Mouse (Mus musculus) urinary bladder, adult 2 months (tissue): ENCODE measurements around the gene Hsbp1. TPM values are rescaled to one million over a fixed set of nuclear protein-coding genes. Genes with fewer than 3 reads are reported as not detected.
"Not testable (repeated sequence)": the region's sequence is repeated elsewhere in the genome, so short reads cannot be mapped to it uniquely, and the experiment has no call there.

Experiments used
- DNase-seq: peaks from one replicate; pipeline ENCODE4 v3.0.0; 2022; ENCODE audit warnings: low spot score
- polyA plus RNA-seq: library from polyadenylated mRNA; depleted of rRNA; stranded (reverse); fragments of >200 nt; gene quantifications from 2 replicates; pipeline ENCODE4 v1.2.3, GENCODE M21; 2012; rRNA removed

Hsbp1 gene
- 215 and 252 TPM in 2 replicates for polyA plus RNA-seq

GRCm38 (mm10) chr8:119344190-119344856 lies at the start of gene Hsbp1:
Hsbp1 (plus strand) TSS chr8:119344488.
- DNase-seq = peak; percentile 86

- no peak for DNase-seq
Measured at GRCm38 (mm10) chr8:119295477-119295876, 48.8 kb upstream of the Hsbp1 start.

- peak; percentile 27 for DNase-seq
Measured at GRCm38 (mm10) chr8:119297752-119298151, 46.5 kb upstream of the Hsbp1 start.

GRCm38 (mm10) chr8:119300335-119300734 lies 44.0 kb upstream of the Hsbp1 start:
- DNase-seq = no peak

GRCm38 (mm10) chr8:119304196-119304595 lies 40.1 kb upstream of the Hsbp1 start:
- no peak for DNase-seq

- DNase-seq = no peak
Measured at GRCm38 (mm10) chr8:119311412-119311811, 32.9 kb upstream of the Hsbp1 start.

GRCm38 (mm10) chr8:119323215-119323614 lies 21.1 kb upstream of the Hsbp1 start:
- DNase-seq = no peak

- no peak for DNase-seq
Measured at GRCm38 (mm10) chr8:119339546-119339945, 4.7 kb upstream of the Hsbp1 start.

- DNase-seq = no peak
Measured at GRCm38 (mm10) chr8:119343606-119344005, 682 bp upstream of the Hsbp1 start.

- no peak for DNase-seq
Measured at GRCm38 (mm10) chr8:119345029-119345682, 868 bp downstream of the Hsbp1 start.

GRCm38 (mm10) chr8:119345683-119346075 lies 1.4 kb downstream of the Hsbp1 start:
- DNase-seq = no peak

GRCm38 (mm10) chr8:119351647-119352046 lies 7.4 kb downstream of the Hsbp1 start:
- no peak for DNase-seq

- DNase-seq = no peak
Measured at GRCm38 (mm10) chr8:119352977-119353658, 8.8 kb downstream of the Hsbp1 start.

- DNase-seq = no peak
Measured at GRCm38 (mm10) chr8:119353659-119354023, 9.4 kb downstream of the Hsbp1 start.

GRCm38 (mm10) chr8:119356631-119357030 lies 12.3 kb downstream of the Hsbp1 start:
- not testable (repeated sequence) for DNase-seq

GRCm38 (mm10) chr8:119358175-119358574 lies 13.9 kb downstream of the Hsbp1 start:
- DNase-seq = no peak

- peak; percentile 35 for DNase-seq
Measured at GRCm38 (mm10) chr8:119358836-119359235, 14.5 kb downstream of the Hsbp1 start.

- DNase-seq = no peak
Measured at GRCm38 (mm10) chr8:119360686-119361295, 16.5 kb downstream of the Hsbp1 start.

- DNase-seq = not testable (repeated sequence)
Measured at GRCm38 (mm10) chr8:119374716-119375115, 30.4 kb downstream of the Hsbp1 start.

- DNase-seq = no peak
Measured at GRCm38 (mm10) chr8:119378476-119378875, 34.2 kb downstream of the Hsbp1 start.

GRCm38 (mm10) chr8:119380619-119381018 lies 36.3 kb downstream of the Hsbp1 start:
- DNase-seq = no peak

- DNase-seq = no peak
Measured at GRCm38 (mm10) chr8:119384478-119384877, 40.2 kb downstream of the Hsbp1 start.
